Mouse (Mus musculus): ENCODE data around the gene Psen2.

Psen2 gene

GRCm38 (mm10) chr1:180199715-180200050 lies 63.6 kb downstream of the Psen2 start:
- DNase-seq (ENCODE audit: extremely low spot score, low read depth, low spot score), result no peak

GRCm38 (mm10) chr1:180198959-180199714 lies 64.1 kb downstream of the Psen2 start, which contains the start of gene Coq8a:
Gene Coq8a (minus strand): TSS chr1:180199602.
- no peak for DNase-seq (ENCODE audit: extremely low spot score, low read depth, low spot score)

- DNase-seq (ENCODE audit: extremely low spot score, low read depth, low spot score), result no peak
These were observed 65.3 kb downstream of the Psen2 start for GRCm38 (mm10) chr1:180197956-180198355.

GRCm38 (mm10) chr1:180196508-180196907 lies 66.7 kb downstream of the Psen2 start:
- DNase-seq (ENCODE audit: extremely low spot score, low read depth, low spot score), result no peak

GRCm38 (mm10) chr1:180195703-180196381 lies 67.4 kb downstream of the Psen2 start:
- peak; percentile 82 for DNase-seq (ENCODE audit: extremely low spot score, low read depth, low spot score)

- DNase-seq (ENCODE audit: extremely low spot score, low read depth, low spot score), result no peak
These were observed 68.3 kb downstream of the Psen2 start for GRCm38 (mm10) chr1:180194781-180195471.

GRCm38 (mm10) chr1:180194048-180194447 lies 69.2 kb downstream of the Psen2 start:
- DNase-seq (ENCODE audit: extremely low spot score, low read depth, low spot score), result no peak

- no peak for DNase-seq (ENCODE audit: extremely low spot score, low read depth, low spot score)
These were observed 69.8 kb downstream of the Psen2 start for GRCm38 (mm10) chr1:180193391-180193935.

- no peak for DNase-seq (ENCODE audit: extremely low spot score, low read depth, low spot score)
These were observed 70.4 kb downstream of the Psen2 start for GRCm38 (mm10) chr1:180192866-180193265.

- DNase-seq (ENCODE audit: extremely low spot score, low read depth, low spot score), result no peak
These were observed 71.5 kb downstream of the Psen2 start for GRCm38 (mm10) chr1:180191651-180192220.

- DNase-seq (ENCODE audit: extremely low spot score, low read depth, low spot score), result no peak
These were observed 72.1 kb downstream of the Psen2 start for GRCm38 (mm10) chr1:180191112-180191511.

- DNase-seq (ENCODE audit: extremely low spot score, low read depth, low spot score), result no peak
These were observed 74.3 kb downstream of the Psen2 start for GRCm38 (mm10) chr1:180188951-180189350.

GRCm38 (mm10) chr1:180186371-180186770 lies 76.9 kb downstream of the Psen2 start:
- no peak for DNase-seq (ENCODE audit: extremely low spot score, low read depth, low spot score)

- DNase-seq (ENCODE audit: extremely low spot score, low read depth, low spot score), result no peak
These were observed 77.4 kb downstream of the Psen2 start for GRCm38 (mm10) chr1:180185877-180186276.

- DNase-seq (ENCODE audit: extremely low spot score, low read depth, low spot score), result no peak
These were observed 78.5 kb downstream of the Psen2 start for GRCm38 (mm10) chr1:180184768-180185167.

GRCm38 (mm10) chr1:180183525-180184159 lies 79.6 kb downstream of the Psen2 start:
- DNase-seq (ENCODE audit: extremely low spot score, low read depth, low spot score), result no peak

GRCm38 (mm10) chr1:180182731-180183130 lies 80.5 kb downstream of the Psen2 start:
- no peak for DNase-seq (ENCODE audit: extremely low spot score, low read depth, low spot score)

GRCm38 (mm10) chr1:180181966-180182319 lies 81.3 kb downstream of the Psen2 start:
- no peak for DNase-seq (ENCODE audit: extremely low spot score, low read depth, low spot score)

- DNase-seq (ENCODE audit: extremely low spot score, low read depth, low spot score), result no peak
These were observed 81.8 kb downstream of the Psen2 start for GRCm38 (mm10) chr1:180181304-180181965.

- DNase-seq (ENCODE audit: extremely low spot score, low read depth, low spot score), result no peak
These were observed 83.4 kb downstream of the Psen2 start for GRCm38 (mm10) chr1:180179840-180180239.
